Mouse (Mus musculus) liver, adult 2 months (tissue): ENCODE results near the gene Xpr1. TPM values are rescaled to one million over a fixed set of nuclear protein-coding genes. Genes with fewer than 3 reads are reported as not detected.

ENCODE experiments used
- DNase-seq: peaks from one replicate; pipeline ENCODE4 v3.0.0-alpha.2; 2011; ENCODE audit warnings: low read depth, low spot score; ENCODE audit errors: extremely low read depth
- H3K27ac ChIP-seq: fragments of 200-500 bp; replicated peaks from 2 replicates; pipeline ENCODE4 v1.5.1; 2012; ENCODE audit warnings: low read depth, mild to moderate bottlenecking, control low read depth, inconsistent platforms, low read length; ENCODE audit not compliant: insufficient read depth
- H3K27me3 ChIP-seq: fragments of 200-500 bp; 2 replicates; pipeline ENCODE4 v1.6.1; 2012; ENCODE audit warnings: mild to moderate bottlenecking, moderate library complexity, low read length, inconsistent platforms; ENCODE audit not compliant: control insufficient read depth, insufficient read depth
- H3K36me3 ChIP-seq: fragments of 200-500 bp; 2 replicates; pipeline ENCODE4 v1.6.1; 2012; ENCODE audit warnings: low read length, inconsistent platforms; ENCODE audit not compliant: control insufficient read depth, insufficient read depth
- H3K4me1 ChIP-seq: fragments of 200-500 bp; 2 replicates; pipeline ENCODE4 v1.6.1; 2011; ENCODE audit warnings: low read length; ENCODE audit not compliant: control insufficient read depth, insufficient read depth
- H3K4me3 ChIP-seq: fragments of 200-500 bp; 2 replicates; pipeline ENCODE4 v1.5.1; 2011; ENCODE audit warnings: low read depth, mild to moderate bottlenecking, control low read depth, low read length, moderate library complexity; ENCODE audit not compliant: insufficient read depth
- H3K79me2 ChIP-seq: fragments of 200-500 bp; 2 replicates; pipeline ENCODE4 v1.6.1; 2012; ENCODE audit warnings: inconsistent platforms, mild to moderate bottlenecking, low read length, moderate library complexity; ENCODE audit not compliant: control insufficient read depth, insufficient read depth
- H3K9ac ChIP-seq: fragments of 200-500 bp; 2 replicates; pipeline ENCODE4 v1.6.1; 2012; ENCODE audit warnings: low read depth, mild to moderate bottlenecking, control low read depth, inconsistent platforms, low read length
- CTCF ChIP-seq: fragments of 200-500 bp; IDR thresholded peaks from 2 replicates; pipeline ENCODE4 v1.5.1; 2011; ENCODE audit warnings: low read depth, low read length, control low read depth
- POLR2A ChIP-seq: fragments of 200-500 bp; IDR thresholded peaks from 2 replicates; pipeline ENCODE4 v1.6.1; 2011; ENCODE audit warnings: low read length, control low read depth; ENCODE audit not compliant: insufficient read depth; ENCODE audit errors: extremely low read depth
- WGBS: fragments of 180-500 bp; shearing (Covaris S2); methylation state at CpG from one replicate; pipeline ENCODE4 v1.1.7; 2018; 5-methylcytosine and 5-hydroxymethylcytosine counted together
- polyA plus RNA-seq: library from polyadenylated mRNA; depleted of rRNA; stranded (reverse); fragments of >200 nt; gene quantifications from 2 replicates; pipeline ENCODE4 v1.2.3, GENCODE M21; 2012
- total RNA-seq: library from RNA; depleted of rRNA; stranded (reverse); fragments of >200 nt; gene quantifications from 2 replicates; pipeline ENCODE4 v1.2.3, GENCODE M21; 2014

Xpr1 gene
- total and polyA plus RNA-seq, 2 experiments: 5.4 to 17.1 TPM

DNA sequence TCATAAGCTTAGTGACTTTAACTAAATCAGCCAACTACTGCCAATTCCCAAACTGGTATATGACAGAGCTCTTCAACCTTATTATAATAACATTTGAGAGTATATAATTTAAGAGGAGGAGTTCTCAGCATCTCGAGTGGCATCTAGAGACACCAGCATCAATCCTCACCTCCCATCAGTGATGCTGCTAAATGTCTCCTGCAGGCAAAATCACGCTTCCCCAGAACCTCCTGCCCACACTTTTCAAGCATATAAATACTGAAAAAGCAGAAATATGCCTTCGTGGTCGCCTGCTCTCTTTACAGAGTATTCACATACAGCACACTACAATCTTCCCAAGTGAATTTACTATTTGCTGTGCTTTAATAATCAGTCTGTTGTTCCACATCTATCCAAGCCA, 30.7 kb downstream of the Xpr1 start:
- no peak overlapping the region for H3K4me3 ChIP-seq
- no peak overlapping the region for H3K27ac ChIP-seq
- no peaks in the 10 kb centered on the region for H3K27me3 ChIP-seq
- no peak for DNase-seq
- H3K4me1 ChIP-seq: no peaks in the 10 kb centered on the region
- no peaks in the 10 kb centered on the region for H3K36me3 ChIP-seq
- H3K9ac ChIP-seq: no peak overlapping the region
- TF ChIP-seq POLR2A (no peak), CTCF (no peak)
- 96% methylated on average over 4 of the region's 4 CpGs for WGBS
- peaks cover 6% of the 10 kb centered on the region; the same call in 1 of the 2 replicates for H3K79me2 ChIP-seq

DNA sequence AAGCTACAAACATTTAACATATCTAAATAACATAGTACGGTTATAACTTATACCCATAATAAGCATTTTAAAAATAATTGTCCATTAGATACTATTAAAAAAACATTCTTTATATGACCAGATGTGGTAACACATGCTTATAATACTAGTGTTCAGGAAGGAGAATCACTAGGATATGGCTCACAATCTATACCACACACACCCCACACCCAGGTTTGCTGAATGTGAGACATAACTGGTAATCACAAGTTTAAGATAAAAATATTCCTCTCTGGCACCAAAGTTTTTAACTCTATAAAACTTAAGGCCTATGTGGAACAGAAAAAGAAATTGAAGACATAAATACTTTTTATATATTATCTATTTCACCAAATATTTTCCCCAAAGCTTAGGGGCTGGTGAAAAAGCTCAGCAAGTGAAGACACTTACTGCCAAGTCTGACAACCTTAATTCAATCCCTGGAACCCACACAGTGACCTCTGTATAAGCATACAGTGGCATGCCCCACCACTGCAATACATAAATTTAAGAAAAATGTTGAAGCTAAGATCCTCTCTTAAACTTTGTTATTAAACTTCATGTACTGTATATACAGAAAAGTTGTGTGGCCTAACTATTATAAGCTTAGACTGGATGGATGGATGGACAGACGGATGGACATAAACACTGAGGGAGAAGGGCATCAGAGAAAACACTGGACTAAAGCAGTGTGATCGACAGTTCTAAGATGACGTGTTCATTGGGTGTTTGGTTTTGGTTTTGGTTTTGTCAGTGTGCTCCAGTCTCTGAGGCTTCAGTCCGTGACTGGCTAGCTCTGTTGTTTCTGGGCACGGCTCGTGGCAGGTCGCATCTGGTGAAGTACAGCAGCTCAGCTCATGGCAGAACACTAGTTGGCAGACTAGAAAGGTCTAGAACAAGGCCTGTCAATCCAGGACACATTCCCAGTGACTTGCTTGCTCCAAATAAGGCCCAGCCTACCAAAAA, 33.6 kb downstream of the Xpr1 start:
- Histone ChIP-seq H3K4me1 (no peaks in the 10 kb centered on the region), H3K36me3 (no peaks in the 10 kb centered on the region), H3K4me3 (no peak overlapping the region), H3K9ac (no peak overlapping the region), H3K27ac (no peak overlapping the region), H3K27me3 (no peaks in the 10 kb centered on the region), H3K79me2 (peaks cover under 1% of the 10 kb centered on the region; the same call in 1 of the 2 replicates)
- 86% methylated on average over 8 of the region's 8 CpGs for WGBS
- DNase-seq: peak; percentile 76
- TF ChIP-seq CTCF (no peak), POLR2A (no peak)

DNA sequence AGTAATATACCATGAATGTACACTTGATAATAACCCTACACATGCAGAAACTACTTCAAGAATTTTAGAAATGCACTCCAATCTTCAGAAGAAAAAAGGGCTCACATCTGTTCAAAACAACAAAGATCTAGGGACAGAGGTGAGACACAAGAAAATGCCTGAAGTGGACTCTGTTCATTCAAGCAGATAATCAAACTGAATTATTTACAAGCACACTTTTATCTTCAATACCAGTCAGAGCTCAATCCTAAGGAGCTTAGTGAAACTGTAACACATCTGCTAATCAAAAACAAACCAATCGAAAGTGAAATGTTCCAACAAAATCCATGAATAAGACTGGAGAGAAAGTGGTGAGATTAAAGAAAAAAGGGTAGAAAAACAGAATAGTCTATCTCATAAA, 35.3 kb downstream of the Xpr1 start:
- Histone ChIP-seq H3K36me3 (no peaks in the 10 kb centered on the region), H3K27ac (no peak overlapping the region), H3K9ac (no peak overlapping the region), H3K4me1 (no peaks in the 10 kb centered on the region), H3K79me2 (no peaks in the 10 kb centered on the region; the same call in 1 of the 2 replicates), H3K4me3 (no peak overlapping the region), H3K27me3 (no peaks in the 10 kb centered on the region)
- no peak for TF ChIP-seq POLR2A
- no peak for TF ChIP-seq CTCF
- DNase-seq: peak; percentile 57
- 55% methylated on average over 1 of the region's 1 CpGs for WGBS

DNA sequence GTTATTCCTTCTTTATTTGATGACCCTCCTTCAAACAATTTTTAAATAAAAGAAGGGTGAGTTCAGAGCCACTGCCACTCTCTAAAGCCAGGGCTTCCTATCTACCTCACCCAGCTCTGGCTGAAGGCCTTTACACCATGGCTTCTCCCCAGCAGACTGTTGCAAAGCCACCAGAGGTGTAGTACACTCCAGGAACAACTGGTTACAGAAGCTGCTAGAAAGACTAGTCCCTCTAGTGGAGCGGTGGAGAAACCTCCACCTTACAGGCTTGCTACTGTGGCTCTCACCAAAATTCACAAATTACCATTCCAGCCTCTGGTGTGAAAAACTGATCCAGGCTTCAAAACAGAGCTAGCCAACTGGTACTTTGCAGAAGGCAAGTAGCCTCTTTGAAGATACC, 37.9 kb downstream of the Xpr1 start:
- Histone ChIP-seq H3K4me1 (no peaks in the 10 kb centered on the region), H3K4me3 (no peak overlapping the region), H3K27me3 (no peaks in the 10 kb centered on the region), H3K27ac (no peak overlapping the region), H3K9ac (no peak overlapping the region), H3K79me2 (no peaks in the 10 kb centered on the region; the same call in 1 of the 2 replicates), H3K36me3 (no peaks in the 10 kb centered on the region)
- TF ChIP-seq CTCF: no peak
- TF ChIP-seq POLR2A: no peak
- WGBS: 100% methylated on average over 1 of the region's 1 CpGs
- no peak for DNase-seq

DNA sequence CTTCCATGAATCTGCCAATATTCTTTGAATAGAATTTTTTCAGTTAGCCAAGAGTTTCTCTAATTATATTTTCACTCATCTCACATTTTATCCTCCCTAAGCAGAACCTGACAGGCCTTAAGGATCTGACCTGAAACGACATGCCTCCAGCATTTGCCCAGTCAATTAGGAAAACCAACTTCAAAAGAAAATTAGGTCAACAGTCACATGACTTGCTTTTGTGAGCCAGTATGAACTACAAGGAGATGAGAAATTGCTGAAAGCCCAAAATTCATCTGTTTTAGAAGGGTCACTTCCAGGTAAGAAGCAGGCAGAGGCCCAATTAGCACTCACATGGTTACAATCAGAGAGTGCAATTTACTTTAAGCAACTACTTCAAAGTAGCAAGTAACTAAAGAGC, 44.4 kb downstream of the Xpr1 start:
- Histone ChIP-seq H3K36me3 (no peaks in the 10 kb centered on the region), H3K4me1 (peaks cover 2% of the 10 kb centered on the region; the same call in 1 of the 2 replicates), H3K4me3 (no peak overlapping the region), H3K9ac (no peak overlapping the region), H3K79me2 (peaks cover 2% of the 10 kb centered on the region; the same call in 1 of the 2 replicates), H3K27ac (no peak overlapping the region), H3K27me3 (no peaks in the 10 kb centered on the region)
- 20% methylated on average over 1 of the region's 1 CpGs for WGBS
- TF ChIP-seq CTCF (no peak), POLR2A (no peak)
- peak; percentile 46 for DNase-seq

DNA sequence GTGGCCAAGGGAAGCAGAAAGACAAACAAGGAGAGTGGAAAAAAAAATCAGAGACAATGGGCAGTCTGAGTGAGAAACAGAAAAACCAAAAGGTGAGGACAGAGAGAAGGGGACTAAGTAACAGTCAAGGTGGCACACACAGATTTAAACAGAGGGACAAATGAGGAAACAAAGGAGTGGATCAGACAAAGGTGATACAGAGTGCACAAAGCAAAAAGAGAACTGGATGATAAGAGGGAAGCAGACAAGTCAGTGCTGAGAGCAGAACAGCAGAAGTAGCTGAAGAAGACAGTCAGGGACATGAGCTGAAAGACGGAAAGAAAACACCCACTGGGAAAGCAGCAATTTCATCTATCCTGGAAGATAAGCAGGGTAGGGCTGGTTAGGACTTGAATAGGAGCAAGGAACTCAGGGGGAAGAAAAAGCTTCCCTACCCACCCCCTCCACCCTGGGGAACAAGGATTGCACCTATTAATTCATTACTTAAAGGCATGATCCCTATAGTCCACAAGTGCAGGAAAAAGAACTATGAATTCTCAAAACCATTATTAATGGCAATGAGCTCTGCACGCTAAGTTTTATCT, 47.0 kb downstream of the Xpr1 start:
- DNase-seq: no peak
- no peaks in the 10 kb centered on the region for H3K27me3 ChIP-seq
- H3K79me2 ChIP-seq: peaks cover 6% of the 10 kb centered on the region; the same call in 1 of the 2 replicates
- no peak for TF ChIP-seq POLR2A
- TF ChIP-seq CTCF: no peak
- no peak overlapping the region for H3K4me3 ChIP-seq
- H3K4me1 ChIP-seq: peaks cover 2% of the 10 kb centered on the region; the same call in 1 of the 2 replicates
- H3K36me3 ChIP-seq: no peaks in the 10 kb centered on the region
- WGBS: 85% methylated on average over 2 of the region's 2 CpGs
- H3K27ac ChIP-seq: no peak overlapping the region
- H3K9ac ChIP-seq: no peak overlapping the region
